Mouse (Mus musculus): ENCODE measurements around the gene Prr5. TPM values are rescaled to one million over a fixed set of nuclear protein-coding genes. Genes with fewer than 3 reads are reported as not detected.

Gene Prr5
- polyA plus RNA-seq, 1 experiment = 54.6 TPM

DNA sequence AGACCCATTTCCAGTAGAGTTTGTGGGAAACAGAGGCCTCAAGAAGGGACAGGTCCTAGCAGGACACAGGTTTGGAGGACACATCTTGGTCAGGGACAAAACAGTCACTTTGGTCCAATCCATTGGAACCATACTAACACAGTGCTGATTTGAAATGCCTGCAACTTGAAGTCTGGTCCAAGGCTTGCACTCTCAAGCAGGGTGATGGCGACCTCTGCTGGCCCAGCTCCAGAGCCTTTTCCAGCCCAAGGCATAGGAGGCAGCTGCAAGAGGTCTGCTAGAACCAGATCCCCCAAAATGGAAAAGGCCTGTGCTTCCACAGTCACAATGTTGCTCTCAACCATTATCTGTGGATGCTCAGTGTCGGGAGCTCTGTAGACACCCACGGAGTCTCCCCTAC lies 39.7 kb upstream of the Prr5 start:
- Histone ChIP-seq H3K4me1 (ENCODE audit: control insufficient read depth, insufficient read depth, insufficient read length) (no peaks in the 10 kb centered on the region; the same call in 1 of the 2 replicates), H3K36me3 (ENCODE audit: control insufficient read depth, insufficient read depth, low read length) (no peaks in the 10 kb centered on the region), H3K4me3 (ENCODE audit: extremely low read depth, insufficient read depth, insufficient read length) (no peak overlapping the region), H3K27me3 (ENCODE audit: control insufficient read depth, insufficient read depth, low read length) (no peaks in the 10 kb centered on the region), H3K27ac (ENCODE audit: insufficient read depth, low read length) (no peak overlapping the region)
- 26% methylated on average over 3 of the region's 3 CpGs for WGBS
- TF ChIP-seq CTCF (IDR thresholded peaks at IDR 0.05; ENCODE audit: extremely low read depth, insufficient read depth, insufficient read length, insufficient replicate concordance) (peak; percentile 55; the same call in 1 of the 2 replicates), POLR2A (IDR thresholded peaks at IDR 0.05; ENCODE audit: low read depth, low read length) (no peak)
- DNase-seq (ENCODE audit: low read depth in 1 of 2, low spot score in 2 of 2) = peak in 1 of 2 experiments; percentile 21

DNA sequence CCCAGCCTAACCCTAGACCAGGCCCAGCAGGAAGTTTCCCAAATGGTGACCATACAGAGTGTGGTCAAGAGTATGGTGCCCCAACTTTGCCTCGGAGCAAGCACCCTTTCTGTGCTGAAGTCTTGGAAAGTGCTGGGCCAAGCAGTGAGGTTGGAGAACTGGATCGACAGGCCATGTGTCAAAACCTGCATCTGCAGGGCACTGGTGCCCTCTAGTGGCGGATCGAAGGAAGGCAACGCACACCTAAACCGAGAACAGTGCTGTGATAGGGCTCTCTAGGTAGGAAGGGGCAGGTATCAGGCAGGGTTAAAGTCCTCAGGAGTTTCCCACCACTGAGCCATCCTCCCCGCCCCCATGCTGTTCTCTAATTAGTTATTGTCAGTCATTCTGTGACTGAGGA lies 37.9 kb upstream of the Prr5 start:
- peak; percentile 39 to 63 for DNase-seq (ENCODE audit: low read depth in 1 of 2, low spot score in 2 of 2)
- under 1% methylated on average over 7 of the region's 7 CpGs for WGBS
- no peak for TF ChIP-seq POLR2A (IDR thresholded peaks at IDR 0.05; ENCODE audit: low read depth, low read length)
- peak; percentile 99 for TF ChIP-seq CTCF (IDR thresholded peaks at IDR 0.05; ENCODE audit: extremely low read depth, insufficient read depth, insufficient read length, insufficient replicate concordance)
- H3K4me1 ChIP-seq (ENCODE audit: control insufficient read depth, insufficient read depth, insufficient read length) = no peaks in the 10 kb centered on the region
- no peak overlapping the region for H3K4me3 ChIP-seq (ENCODE audit: extremely low read depth, insufficient read depth, insufficient read length)
- H3K27ac ChIP-seq (ENCODE audit: insufficient read depth, low read length) = no peak overlapping the region
- H3K36me3 ChIP-seq (ENCODE audit: control insufficient read depth, insufficient read depth, low read length) = no peaks in the 10 kb centered on the region
- H3K27me3 ChIP-seq (ENCODE audit: control insufficient read depth, insufficient read depth, low read length) = no peaks in the 10 kb centered on the region

DNA sequence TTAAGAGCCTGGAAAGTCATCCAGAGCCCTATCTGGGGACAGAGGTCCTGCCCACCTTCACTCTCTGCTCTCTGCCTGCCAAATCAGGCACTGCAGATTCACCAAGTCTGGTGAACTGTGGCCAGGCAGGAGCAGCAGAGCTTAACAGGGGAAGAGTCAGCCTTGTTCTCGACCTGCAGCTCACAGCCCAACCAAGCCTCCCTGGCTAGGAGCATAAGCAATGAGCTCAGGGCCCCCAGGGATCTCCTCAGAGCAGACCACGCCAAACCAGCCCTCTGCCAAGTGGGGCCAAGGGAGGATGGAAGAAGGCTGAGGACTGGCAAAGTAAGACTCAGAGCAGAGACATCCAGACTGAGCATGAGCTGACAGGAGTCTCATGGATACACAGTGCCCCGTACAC lies 35.1 kb upstream of the Prr5 start:
- DNase-seq (ENCODE audit: low read depth in 1 of 2, low spot score in 2 of 2) = no peak
- WGBS = 48% methylated on average over 3 of the region's 3 CpGs
- Histone ChIP-seq H3K4me3 (ENCODE audit: extremely low read depth, insufficient read depth, insufficient read length) (no peak overlapping the region), H3K36me3 (ENCODE audit: control insufficient read depth, insufficient read depth, low read length) (no peaks in the 10 kb centered on the region), H3K27ac (ENCODE audit: insufficient read depth, low read length) (no peak overlapping the region), H3K4me1 (ENCODE audit: control insufficient read depth, insufficient read depth, insufficient read length) (peaks cover 4% of the 10 kb centered on the region; the same call in 1 of the 2 replicates), H3K27me3 (ENCODE audit: control insufficient read depth, insufficient read depth, low read length) (no peaks in the 10 kb centered on the region)
- TF ChIP-seq POLR2A (IDR thresholded peaks at IDR 0.05; ENCODE audit: low read depth, low read length) (no peak), CTCF (IDR thresholded peaks at IDR 0.05; ENCODE audit: extremely low read depth, insufficient read depth, insufficient read length, insufficient replicate concordance) (no peak)

DNA sequence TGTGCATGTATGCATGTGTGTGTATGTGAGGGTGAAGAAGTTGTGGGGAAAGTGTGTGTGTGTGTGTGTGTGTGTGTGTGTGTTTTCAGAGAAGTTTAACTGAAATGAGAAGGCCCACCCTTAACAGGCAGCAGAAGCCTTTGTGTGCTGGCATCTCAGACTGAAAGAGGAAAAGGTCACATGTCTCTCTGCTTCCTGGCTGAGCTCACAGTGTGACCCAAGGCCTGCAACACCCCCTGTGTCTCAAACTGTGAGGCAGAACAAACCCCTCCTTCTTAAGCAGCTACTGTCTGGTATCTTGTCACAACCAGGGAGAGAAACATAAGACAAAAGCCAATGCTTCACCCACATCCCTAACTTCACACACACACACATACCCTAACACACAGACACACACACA lies 31.0 kb upstream of the Prr5 start:
- Histone ChIP-seq H3K4me3 (ENCODE audit: extremely low read depth, insufficient read depth, insufficient read length) (no peak overlapping the region), H3K27ac (ENCODE audit: insufficient read depth, low read length) (no peak overlapping the region), H3K27me3 (ENCODE audit: control insufficient read depth, insufficient read depth, low read length) (no peaks in the 10 kb centered on the region), H3K4me1 (ENCODE audit: control insufficient read depth, insufficient read depth, insufficient read length) (peaks cover 4% of the 10 kb centered on the region; the same call in 1 of the 2 replicates), H3K36me3 (ENCODE audit: control insufficient read depth, insufficient read depth, low read length) (no peaks in the 10 kb centered on the region)
- no peak for DNase-seq (ENCODE audit: low read depth in 1 of 2, low spot score in 2 of 2)
- TF ChIP-seq POLR2A (IDR thresholded peaks at IDR 0.05; ENCODE audit: low read depth, low read length) (no peak), CTCF (IDR thresholded peaks at IDR 0.05; ENCODE audit: extremely low read depth, insufficient read depth, insufficient read length, insufficient replicate concordance) (no peak)

DNA sequence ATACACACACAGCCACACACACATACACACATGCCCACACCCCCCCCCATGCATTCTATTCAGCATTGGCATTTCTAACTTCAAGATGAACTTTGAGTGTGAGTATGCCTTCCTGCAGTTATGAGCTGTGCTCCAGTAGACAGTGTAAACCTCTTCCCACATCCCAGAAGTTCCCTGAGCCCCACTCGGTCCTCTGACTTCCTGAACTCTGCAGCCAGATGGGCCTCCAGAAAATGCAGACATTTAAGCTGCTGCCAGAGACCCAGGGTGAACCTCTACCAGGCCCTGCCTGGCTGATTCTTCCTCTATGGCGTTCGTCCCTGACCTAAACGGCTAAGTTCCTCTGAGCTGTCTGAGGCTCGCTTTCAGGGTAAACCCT lies 30.4 kb upstream of the Prr5 start:
- 36% methylated on average over 5 of the region's 5 CpGs for WGBS
- Histone ChIP-seq H3K27me3 (ENCODE audit: control insufficient read depth, insufficient read depth, low read length) (no peaks in the 10 kb centered on the region), H3K27ac (ENCODE audit: insufficient read depth, low read length) (no peak overlapping the region; the same call in 1 of the 2 replicates), H3K4me3 (ENCODE audit: extremely low read depth, insufficient read depth, insufficient read length) (no peak overlapping the region), H3K36me3 (ENCODE audit: control insufficient read depth, insufficient read depth, low read length) (no peaks in the 10 kb centered on the region), H3K4me1 (ENCODE audit: control insufficient read depth, insufficient read depth, insufficient read length) (peaks cover 4% of the 10 kb centered on the region; the same call in 1 of the 2 replicates)
- TF ChIP-seq CTCF (IDR thresholded peaks at IDR 0.05; ENCODE audit: extremely low read depth, insufficient read depth, insufficient read length, insufficient replicate concordance) = no peak
- no peak for DNase-seq (ENCODE audit: low read depth in 1 of 2, low spot score in 2 of 2)

DNA sequence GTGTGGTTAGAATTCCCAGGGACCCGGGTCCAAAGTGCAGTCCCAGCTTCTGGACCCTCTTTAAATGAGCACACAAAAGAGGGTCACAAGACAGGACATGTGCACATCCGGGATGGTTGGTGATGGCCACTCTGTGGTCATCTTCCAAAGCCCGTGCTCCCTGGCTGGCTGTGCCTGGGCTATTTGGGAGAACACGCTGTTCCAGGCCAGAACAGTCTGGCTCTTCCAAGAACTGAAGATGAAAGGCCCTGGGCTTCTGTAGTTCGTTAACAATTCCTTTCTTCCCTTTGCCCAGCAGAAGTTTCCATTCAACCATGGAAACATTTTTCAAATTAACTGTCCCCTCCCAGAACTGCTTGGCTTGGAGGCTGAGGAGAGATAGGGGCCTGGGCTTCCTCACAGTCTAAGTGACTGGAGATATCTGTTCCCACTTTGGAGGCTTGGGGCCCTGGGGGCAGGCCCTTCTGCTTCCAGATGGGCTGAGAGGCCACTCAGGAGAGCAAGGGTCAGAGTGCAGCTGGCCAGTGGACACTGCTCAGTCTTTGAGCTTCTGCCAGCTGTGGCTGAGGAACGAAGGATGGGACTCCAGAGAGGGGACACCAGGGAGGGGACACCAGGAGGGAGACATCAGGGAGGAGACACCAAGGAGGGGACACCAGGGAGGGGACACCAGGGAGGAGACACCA lies 29.8 kb upstream of the Prr5 start:
- WGBS = 65% methylated on average over 6 of the region's 6 CpGs
- Histone ChIP-seq H3K27me3 (ENCODE audit: control insufficient read depth, insufficient read depth, low read length) (no peaks in the 10 kb centered on the region), H3K4me1 (ENCODE audit: control insufficient read depth, insufficient read depth, insufficient read length) (peaks cover 4% of the 10 kb centered on the region; the same call in 1 of the 2 replicates), H3K4me3 (ENCODE audit: extremely low read depth, insufficient read depth, insufficient read length) (no peak overlapping the region), H3K36me3 (ENCODE audit: control insufficient read depth, insufficient read depth, low read length) (no peaks in the 10 kb centered on the region), H3K27ac (ENCODE audit: insufficient read depth, low read length) (peak overlapping the region; percentile 19)
- TF ChIP-seq CTCF (IDR thresholded peaks at IDR 0.05; ENCODE audit: extremely low read depth, insufficient read depth, insufficient read length, insufficient replicate concordance) (no peak), POLR2A (IDR thresholded peaks at IDR 0.05; ENCODE audit: low read depth, low read length) (no peak)
- DNase-seq (ENCODE audit: low read depth in 1 of 2, low spot score in 2 of 2) = no peak

DNA sequence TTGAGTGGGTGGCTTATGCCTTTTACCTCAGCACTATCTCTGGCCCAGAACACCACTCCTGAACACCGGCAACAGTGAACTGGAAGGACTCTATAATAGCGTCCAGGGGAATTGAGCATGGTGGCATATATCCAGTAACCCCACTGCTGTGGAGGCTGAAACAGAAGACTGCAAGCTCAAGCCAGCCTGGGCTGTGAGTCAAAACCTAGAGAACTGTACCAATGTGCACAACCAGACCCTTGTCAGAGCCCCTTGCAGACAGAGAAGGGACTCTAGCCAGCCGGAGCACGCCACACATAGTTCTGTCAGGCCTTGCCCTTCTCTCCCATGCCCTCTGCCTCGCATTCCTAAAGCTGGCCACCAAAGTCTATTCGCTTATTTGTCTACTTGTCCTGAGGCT lies 28.7 kb upstream of the Prr5 start:
- no peak for TF ChIP-seq CTCF (IDR thresholded peaks at IDR 0.05; ENCODE audit: extremely low read depth, insufficient read depth, insufficient read length, insufficient replicate concordance)
- H3K4me3 ChIP-seq (ENCODE audit: extremely low read depth, insufficient read depth, insufficient read length) = no peak overlapping the region
- no peaks in the 10 kb centered on the region for H3K27me3 ChIP-seq (ENCODE audit: control insufficient read depth, insufficient read depth, low read length)
- H3K27ac ChIP-seq (ENCODE audit: insufficient read depth, low read length) = no peak overlapping the region
- WGBS = 88% methylated on average over 6 of the region's 6 CpGs
- H3K36me3 ChIP-seq (ENCODE audit: control insufficient read depth, insufficient read depth, low read length) = no peaks in the 10 kb centered on the region
- no peak for DNase-seq (ENCODE audit: low read depth in 1 of 2, low spot score in 2 of 2)
- H3K4me1 ChIP-seq (ENCODE audit: control insufficient read depth, insufficient read depth, insufficient read length) = peaks cover 4% of the 10 kb centered on the region; the same call in 1 of the 2 replicates
